Mouse (Mus musculus) midbrain, embryonic 16.5 days (tissue): ENCODE results near the gene Eif3i. TPM values are rescaled to one million over a fixed set of nuclear protein-coding genes. Genes with fewer than 3 reads are reported as not detected.

Experiments
- ATAC-seq: fragments of 200-750 bp; cut with Nextera tagmentation; 2 replicates; pipeline ENCODE4 v1.8.0; 2017; ENCODE audit warnings: moderate TSS enrichment
- H3K27ac ChIP-seq: fragments of 300-500 bp; sonication (generic); 2 replicates; pipeline ENCODE4 v1.5.1; 2014; ENCODE audit warnings: mild to moderate bottlenecking, low read length, mixed read lengths
- H3K27me3 ChIP-seq: fragments of 300-500 bp; sonication (generic); 2 replicates; pipeline ENCODE4 v1.6.1; 2014; ENCODE audit warnings: low read depth, low read length, mixed read lengths; ENCODE audit not compliant: control insufficient read depth, insufficient read depth
- H3K36me3 ChIP-seq: fragments of 300-500 bp; sonication (generic); 2 replicates; pipeline ENCODE4 v1.6.1; 2014; ENCODE audit warnings: mild to moderate bottlenecking, low read length, moderate library complexity, mixed read lengths; ENCODE audit not compliant: control insufficient read depth, insufficient read depth
- H3K4me1 ChIP-seq: fragments of 300-500 bp; sonication (generic); 2 replicates; pipeline ENCODE4 v1.6.1; 2014; ENCODE audit warnings: mild to moderate bottlenecking, low read length, mixed read lengths; ENCODE audit not compliant: control insufficient read depth, insufficient read depth
- H3K4me2 ChIP-seq: fragments of 300-500 bp; sonication (generic); 2 replicates; pipeline ENCODE4 v1.6.1; 2014; ENCODE audit warnings: mild to moderate bottlenecking, low read length, mixed read lengths
- H3K4me3 ChIP-seq: fragments of 300-500 bp; sonication (generic); 2 replicates; pipeline ENCODE4 v1.5.1; 2014; ENCODE audit warnings: low read depth, mild to moderate bottlenecking, low read length, moderate library complexity, mixed read lengths
- H3K9ac ChIP-seq: fragments of 300-500 bp; sonication (generic); 2 replicates; pipeline ENCODE4 v1.6.1; 2014; ENCODE audit warnings: low read depth, low read length, mixed read lengths
- H3K9me3 ChIP-seq: fragments of 300-500 bp; sonication (generic); replicated peaks from 2 replicates; pipeline ENCODE4 v1.6.1; 2014; ENCODE audit warnings: mild to moderate bottlenecking, low read length, mixed read lengths; ENCODE audit not compliant: control insufficient read depth, poor library complexity, severe bottlenecking
- WGBS: fragments of 180-500 bp; shearing (Covaris S2); extraction: QIAGEN DNeasy Blood & Tissue Kit; methylation state at CpG from one replicate; pipeline ENCODE4 v1.1.7; 2014; 5-methylcytosine and 5-hydroxymethylcytosine counted together
- microRNA-seq: library from miRNA; unstranded; fragments of <30 nt; microRNA quantifications from one replicate; pipeline ENCODE4, GENCODE M21; 2017
- polyA plus RNA-seq: library from polyadenylated mRNA; unstranded; fragments of >200 nt; fragmentation: Nextera tagmentation; extraction: Ambion mirVana; gene quantifications from 2 replicates; pipeline ENCODE4 v1.2.1, GENCODE M21; 2015

Gene Eif3i
- polyA plus RNA-seq, 1 experiment from 2014 or later: 198 TPM

- no peaks in the 10 kb centered on the region for H3K9me3 ChIP-seq
- peak within 1 kb of the TSS; percentile 68 for H3K27ac ChIP-seq
- H3K36me3 ChIP-seq: no peaks in the 10 kb centered on the region
- no peaks in the 10 kb centered on the region for H3K27me3 ChIP-seq
- peak; percentile 99 for ATAC-seq
- under 1% methylated on average over 37 of the region's 46 CpGs for WGBS
- peaks cover 7% of the 10 kb centered on the region; the same call in 1 of the 2 replicates for H3K4me1 ChIP-seq
- H3K4me3 ChIP-seq: peak within 1 kb of the TSS; percentile 71
- H3K4me2 ChIP-seq: peak within 1 kb of the TSS; percentile 75
- peak within 1 kb of the TSS; percentile 79 for H3K9ac ChIP-seq
These were observed 57.8 kb downstream of the Eif3i start, which contains the start of gene Hdac1 for GRCm38 (mm10) chr4:129542592-129543141. TSS of gene Hdac1 (minus strand) at chr4:129542713.

Small RNA genes lying within 50 kb of the gene (microRNA-seq; reads per million reads assigned to microRNA genes)
- gene Mir8119: not detected

Other genes starting within 250 kb of the Eif3i start
- gene Zbtb8a, start 222.5 kb downstream of the Eif3i start, polyA plus RNA-seq: 23.2 and 23.4 TPM in 2 replicates
- 19.1 and 19.6 TPM in 2 replicates for gene Zbtb8b, start 159.8 kb downstream of the Eif3i start, polyA plus RNA-seq
- gene Bsdc1, start 139.1 kb downstream of the Eif3i start, polyA plus RNA-seq: 31.5 and 34.7 TPM in 2 replicates
- gene Tssk3, start 109.6 kb downstream of the Eif3i start, polyA plus RNA-seq: 1.2 TPM in 2 replicates
- 0.56 and 0.94 TPM in 2 replicates for gene Fam229a, start 109.5 kb downstream of the Eif3i start, polyA plus RNA-seq
- gene Marcksl1, start 87.1 kb downstream of the Eif3i start, polyA plus RNA-seq: 1,543 and 1,683 TPM in 2 replicates
- gene Hdac1, start 57.9 kb downstream of the Eif3i start, polyA plus RNA-seq: 74.7 and 83.2 TPM in 2 replicates
- 15.4 and 16.2 TPM in 2 replicates for gene Lck, start 27.0 kb downstream of the Eif3i start, polyA plus RNA-seq
- gene Fam167b, start 22.1 kb downstream of the Eif3i start, polyA plus RNA-seq: 0.26 TPM in 1 of 2 replicates, not detected in the other
- 177 and 180 TPM in 2 replicates for gene Tmem234, start within 50 bp of the Eif3i start, polyA plus RNA-seq
- 3.5 and 4.1 TPM in 2 replicates for gene Dcdc2b, start 13.6 kb upstream of the Eif3i start, polyA plus RNA-seq
- 28.0 and 33.1 TPM in 2 replicates for gene Iqcc, start 18.5 kb upstream of the Eif3i start, polyA plus RNA-seq
- gene Ccdc28b, start 23.3 kb upstream of the Eif3i start, polyA plus RNA-seq: 172 and 183 TPM in 2 replicates
- 42.5 and 49.8 TPM in 2 replicates for gene Txlna, start 40.4 kb upstream of the Eif3i start, polyA plus RNA-seq
- gene Kpna6, start 72.1 kb upstream of the Eif3i start, polyA plus RNA-seq: 18.6 and 19.3 TPM in 2 replicates
- gene Tmem39b, start 96.2 kb upstream of the Eif3i start, polyA plus RNA-seq: 16.8 and 18.2 TPM in 2 replicates
- gene Khdrbs1, start 141.7 kb upstream of the Eif3i start, polyA plus RNA-seq: 116 and 132 TPM in 2 replicates
- 222 and 255 TPM in 2 replicates for gene Ptp4a2, start 210.6 kb upstream of the Eif3i start, polyA plus RNA-seq